Mouse (Mus musculus) MEL (cell line): ENCODE measurements at regions not wholly inside any gene's neighbourhood (a gene's known extent, or its start where the extent isn't known, plus 50 kb on each side); places are given as distances from the start of the nearest gene placed in this dataset.

Source experiments
- DNase-seq: peaks from one replicate; pipeline ENCODE4 v3.0.0; 2011; ENCODE audit warnings: low read depth, low spot score
- H3K27ac ChIP-seq: 2 replicates; pipeline ENCODE4 v1.5.1; 2012; ENCODE audit warnings: low read depth, mild to moderate bottlenecking, control low read depth, low read length, moderate library complexity; ENCODE audit not compliant: control insufficient read depth
- H3K27me3 ChIP-seq, 2 experiments: fragments of 150-350 bp in 1 of 2; sonication (generic) in 1 of 2; 2 replicates each; pipeline ENCODE4 v1.6.1; 2012; ENCODE audit warnings: low read length in 2 of 2, mild to moderate bottlenecking in 2 of 2, improper control_type of control experiment in 1 of 2, moderate library complexity in 1 of 2; ENCODE audit not compliant: insufficient read depth in 2 of 2, control insufficient read depth in 1 of 2
- H3K36me3 ChIP-seq, 2 experiments: 2 replicates each; pipeline ENCODE4 v1.6.1; 2012 to 2014; ENCODE audit warnings: low read length in 2 of 2, improper control_type of control experiment in 1 of 2, inconsistent platforms in 1 of 2, mild to moderate bottlenecking in 1 of 2; ENCODE audit not compliant: insufficient read depth in 2 of 2, control insufficient read depth in 1 of 2
- H3K4me1 ChIP-seq, 2 experiments: fragments of 150-350 bp in 1 of 2; sonication (generic) in 1 of 2; 2 replicates each; pipeline ENCODE4 v1.6.1; 2012; ENCODE audit warnings: low read length in 2 of 2, improper control_type of control experiment in 1 of 2, mild to moderate bottlenecking in 1 of 2; ENCODE audit not compliant: insufficient read depth in 2 of 2, control insufficient read depth in 1 of 2
- H3K4me3 ChIP-seq, 2 experiments: fragments of 150-350 bp in 1 of 2; sonication (generic) in 1 of 2; 2 replicates each; pipeline ENCODE4 v1.5.1; 2012; ENCODE audit warnings: low read depth in 2 of 2, low read length in 2 of 2, mild to moderate bottlenecking in 2 of 2, moderate library complexity in 2 of 2, control low read depth in 1 of 2, improper control_type of control experiment in 1 of 2; ENCODE audit not compliant: control insufficient read depth in 1 of 2, insufficient read depth in 1 of 2
- H3K79me2 ChIP-seq: 2 replicates; pipeline ENCODE4 v1.6.1; 2012; ENCODE audit warnings: mild to moderate bottlenecking, low read length, moderate library complexity; ENCODE audit not compliant: control insufficient read depth, poor library complexity, insufficient read depth
- H3K9ac ChIP-seq: 2 replicates; pipeline ENCODE4 v1.6.1; 2012; ENCODE audit warnings: low read depth, mild to moderate bottlenecking, control low read depth, low read length, moderate library complexity; ENCODE audit not compliant: control insufficient read depth, poor library complexity, severe bottlenecking
- H3K9me3 ChIP-seq: fragments of 150-350 bp; sonication (generic); replicated peaks from 2 replicates; pipeline ENCODE4 v1.6.1; 2012; ENCODE audit warnings: mild to moderate bottlenecking, low read length, improper control_type of control experiment, moderate library complexity; ENCODE audit not compliant: insufficient read depth
- BHLHE40 ChIP-seq: IDR thresholded peaks from 2 replicates; pipeline ENCODE4 v1.6.1; 2012; ENCODE audit warnings: low read depth, mild to moderate bottlenecking, inconsistent platforms, low read length, improper control_type of control experiment, borderline replicate concordance
- CHD1 ChIP-seq: IDR thresholded peaks from 2 replicates; pipeline ENCODE4 v1.6.1; 2012; ENCODE audit warnings: low read depth, mild to moderate bottlenecking, inconsistent platforms, low read length, improper control_type of control experiment
- CTCF ChIP-seq, 3 experiments: IDR thresholded peaks in 2 of 3; conservative IDR thresholded peaks in 1 of 3; 2 replicates each; pipeline ENCODE4 v1.5.1; 2011 to 2012; ENCODE audit warnings: low read length in 3 of 3, low read depth in 2 of 3, mild to moderate bottlenecking in 2 of 3, improper control_type of control experiment in 1 of 3, inconsistent platforms in 1 of 3, mixed read lengths in 1 of 3, moderate library complexity in 1 of 3; ENCODE audit not compliant: control insufficient read depth in 1 of 3, insufficient read depth in 1 of 3, poor library complexity in 1 of 3, severe bottlenecking in 1 of 3
- E2F4 ChIP-seq: IDR thresholded peaks from 2 replicates; pipeline ENCODE4 v1.6.1; 2011; ENCODE audit warnings: low read depth, low read length, improper control_type of control experiment, borderline replicate concordance
- EP300 ChIP-seq, 2 experiments: IDR thresholded peaks; 2 replicates each; pipeline ENCODE4 v1.6.1; 2011; ENCODE audit warnings: improper control_type of control experiment in 2 of 2, low read length in 2 of 2, low read depth in 1 of 2, mild to moderate bottlenecking in 1 of 2
- ETS1 ChIP-seq: IDR thresholded peaks from 2 replicates; pipeline ENCODE4 v1.6.1; 2012; ENCODE audit warnings: low read depth, mild to moderate bottlenecking, inconsistent platforms, low read length, improper control_type of control experiment, moderate library complexity
- HCFC1 ChIP-seq: IDR thresholded peaks from 2 replicates; pipeline ENCODE4 v1.6.1; 2012; ENCODE audit warnings: low read depth, mild to moderate bottlenecking, inconsistent platforms, low read length, improper control_type of control experiment, moderate library complexity
- JUND ChIP-seq: IDR thresholded peaks from 2 replicates; pipeline ENCODE4 v1.6.1; 2011; ENCODE audit warnings: low read depth, mild to moderate bottlenecking, improper control_type of control experiment, low read length
- KAT2A ChIP-seq: conservative IDR thresholded peaks from 2 replicates; pipeline ENCODE4 v1.6.1; 2012; ENCODE audit warnings: low read depth, low read length, improper control_type of control experiment, inconsistent platforms
- MAX ChIP-seq: IDR thresholded peaks from 2 replicates; pipeline ENCODE4 v1.6.1; 2011; ENCODE audit warnings: low read length, improper control_type of control experiment
- MAZ ChIP-seq: IDR thresholded peaks from 2 replicates; pipeline ENCODE4 v1.6.1; 2012; ENCODE audit warnings: low read depth, mild to moderate bottlenecking, inconsistent platforms, low read length, improper control_type of control experiment
- MEF2A ChIP-seq: IDR thresholded peaks from 2 replicates; pipeline ENCODE4 v1.6.1; 2014; ENCODE audit warnings: low read depth, mild to moderate bottlenecking, inconsistent platforms, low read length, improper control_type of control experiment; ENCODE audit not compliant: poor library complexity, insufficient replicate concordance, severe bottlenecking; ENCODE audit errors: extremely low read depth
- MYC ChIP-seq: IDR thresholded peaks from 2 replicates; pipeline ENCODE4 v1.6.1; 2011; ENCODE audit warnings: low read depth, mild to moderate bottlenecking, low read length, improper control_type of control experiment, moderate library complexity
- NRF1 ChIP-seq: IDR thresholded peaks from 2 replicates; pipeline ENCODE4 v1.6.1; 2014; ENCODE audit warnings: low read depth, mild to moderate bottlenecking, inconsistent platforms, low read length, improper control_type of control experiment, moderate library complexity; ENCODE audit not compliant: poor library complexity, insufficient read depth, severe bottlenecking
- POLR2AphosphoS2 ChIP-seq: IDR thresholded peaks from 2 replicates; pipeline ENCODE4 v1.6.1; 2011; ENCODE audit warnings: low read length, improper control_type of control experiment
- POLR2AphosphoS5 ChIP-seq: IDR thresholded peaks from 2 replicates; pipeline ENCODE4 v1.6.1; 2012; ENCODE audit warnings: low read depth, borderline replicate concordance, mild to moderate bottlenecking, inconsistent platforms, low read length, moderate library complexity, mixed read lengths
- RCOR1 ChIP-seq: IDR thresholded peaks from 2 replicates; pipeline ENCODE4 v1.6.1; 2012; ENCODE audit warnings: low read depth, mild to moderate bottlenecking, inconsistent platforms, low read length, improper control_type of control experiment
- SIN3A ChIP-seq: IDR thresholded peaks from 2 replicates; pipeline ENCODE4 v1.6.1; 2012; ENCODE audit warnings: low read length, improper control_type of control experiment, inconsistent platforms
- USF1 ChIP-seq: IDR thresholded peaks from 2 replicates; pipeline ENCODE4 v1.6.1; 2014; ENCODE audit warnings: low read depth, mild to moderate bottlenecking, inconsistent platforms, low read length, improper control_type of control experiment, moderate library complexity
- USF2 ChIP-seq, 2 experiments: IDR thresholded peaks; 2 replicates each; pipeline ENCODE4 v1.6.1; 2011 to 2012; ENCODE audit warnings: improper control_type of control experiment in 2 of 2, low read length in 2 of 2, borderline replicate concordance in 1 of 2, inconsistent platforms in 1 of 2, low read depth in 1 of 2, mild to moderate bottlenecking in 1 of 2; ENCODE audit not compliant: insufficient read depth in 1 of 2
- ZC3H11A ChIP-seq: IDR thresholded peaks from 2 replicates; pipeline ENCODE4 v1.6.1; 2012; ENCODE audit warnings: low read depth, mild to moderate bottlenecking, inconsistent platforms, low read length, improper control_type of control experiment
- ZKSCAN1 ChIP-seq: IDR thresholded peaks from 2 replicates; pipeline ENCODE4 v1.6.1; 2012; ENCODE audit warnings: low read depth, mild to moderate bottlenecking, inconsistent platforms, low read length, improper control_type of control experiment, moderate library complexity
- ZNF384 ChIP-seq: IDR thresholded peaks from 2 replicates; pipeline ENCODE4 v1.6.1; 2012; ENCODE audit warnings: low read depth, mild to moderate bottlenecking, inconsistent platforms, low read length, improper control_type of control experiment

DNA sequence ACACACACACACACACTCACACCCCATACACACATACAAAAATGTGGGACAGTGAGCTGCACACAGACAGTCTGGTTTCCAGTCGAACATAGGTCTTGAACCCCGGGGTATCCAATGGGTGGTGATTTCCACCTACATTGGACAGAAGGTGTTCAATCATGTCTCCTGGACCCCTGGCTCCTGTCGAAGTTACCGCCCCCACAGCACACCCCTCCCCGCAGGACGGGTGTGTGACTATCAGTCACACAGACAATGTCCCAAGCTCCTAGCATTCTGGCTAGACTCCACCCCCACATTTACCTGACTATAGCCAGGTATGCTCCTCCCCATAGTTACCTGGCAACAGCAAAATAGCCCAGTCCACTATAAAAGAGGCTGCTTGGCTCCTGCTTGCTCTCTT is 81.7 kb upstream of the Tyrp1 start:
- H3K4me1 ChIP-seq: no peaks in the 10 kb centered on the region
- H3K36me3 ChIP-seq: no peaks in the 10 kb centered on the region
- H3K4me3 ChIP-seq: no peak overlapping the region
- no peaks in the 10 kb centered on the region for H3K27me3 ChIP-seq
- no peaks in the 10 kb centered on the region for H3K79me2 ChIP-seq
- no peak overlapping the region for H3K9ac ChIP-seq
- no peak for DNase-seq
- H3K27ac ChIP-seq: no peak overlapping the region
- TF ChIP-seq MEF2A: no peak
- TF ChIP-seq RCOR1: no peak
- no peak for TF ChIP-seq ZNF384
- no peak for TF ChIP-seq ETS1
- no peak for TF ChIP-seq EP300 (IDR thresholded peaks at IDR 0.05; ENCODE audit: low read depth in 1 of 2, low read length in 2 of 2)
- TF ChIP-seq CHD1: no peak
- no peak for TF ChIP-seq POLR2AphosphoS2
- no peak for TF ChIP-seq E2F4
- no peak for TF ChIP-seq MAZ
- TF ChIP-seq ZC3H11A: no peak
- no peak for TF ChIP-seq MAX
- TF ChIP-seq CTCF (IDR thresholded peaks at IDR 0.05 in 2 of 3, conservative IDR thresholded peaks at IDR 0.05 in 1 of 3; ENCODE audit: control insufficient read depth in 1 of 3, insufficient read depth in 1 of 3, low read depth in 2 of 3, low read length in 3 of 3, poor library complexity in 1 of 3, severe bottlenecking in 1 of 3): no peak
- TF ChIP-seq JUND: no peak
- no peak for TF ChIP-seq NRF1
- H3K9me3 ChIP-seq: no peaks in the 10 kb centered on the region

DNA sequence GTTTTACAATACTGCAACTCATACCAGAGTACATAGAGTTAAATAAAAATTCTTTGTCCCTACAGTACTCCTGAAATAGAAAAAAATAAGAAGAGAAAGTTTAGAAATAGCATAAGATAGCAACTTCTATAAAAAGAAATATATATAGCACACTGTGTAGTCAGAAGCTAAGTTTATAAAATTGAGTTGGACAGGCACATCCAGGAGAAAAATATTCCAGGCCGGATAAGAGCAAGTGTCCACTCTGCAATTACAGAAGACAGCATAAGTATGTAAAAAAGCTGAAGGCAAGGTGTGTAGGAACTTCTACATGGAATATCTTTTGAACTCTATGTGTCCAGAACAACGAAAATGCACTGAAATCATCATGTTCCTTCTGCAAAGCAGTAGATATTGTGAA is 77.8 kb upstream of the Tyrp1 start:
- Histone ChIP-seq H3K4me1 (no peaks in the 10 kb centered on the region), H3K9me3 (no peaks in the 10 kb centered on the region), H3K79me2 (no peaks in the 10 kb centered on the region), H3K27me3 (no peaks in the 10 kb centered on the region), H3K9ac (no peak overlapping the region), H3K36me3 (no peaks in the 10 kb centered on the region), H3K27ac (no peak overlapping the region), H3K4me3 (no peak overlapping the region)
- no peak for TF ChIP-seq KAT2A
- no peak for TF ChIP-seq POLR2AphosphoS5
- TF ChIP-seq USF2 (IDR thresholded peaks at IDR 0.05; ENCODE audit: borderline replicate concordance in 1 of 2, insufficient read depth in 1 of 2, low read depth in 1 of 2, low read length in 2 of 2): no peak
- no peak for TF ChIP-seq MAZ
- TF ChIP-seq MYC: no peak
- TF ChIP-seq JUND: no peak
- TF ChIP-seq BHLHE40: no peak
- TF ChIP-seq HCFC1: no peak
- no peak for TF ChIP-seq USF1
- no peak for TF ChIP-seq RCOR1
- TF ChIP-seq CTCF (IDR thresholded peaks at IDR 0.05 in 2 of 3, conservative IDR thresholded peaks at IDR 0.05 in 1 of 3; ENCODE audit: control insufficient read depth in 1 of 3, insufficient read depth in 1 of 3, low read depth in 2 of 3, low read length in 3 of 3, poor library complexity in 1 of 3, severe bottlenecking in 1 of 3): no peak
- TF ChIP-seq SIN3A: no peak
- no peak for TF ChIP-seq ZKSCAN1
- TF ChIP-seq MEF2A: no peak
- no peak for DNase-seq
